In genomic region chr2:27767773-27768172, GRCm38 (mm10) we compare ENCODE assay signal across 10 mouse cellular contexts.
"Had no signal": no experiment of that assay in that cellular context is flagged by ENCODE, and none has a peak within 500 bp of the region (broad histone marks: within the 10 kb centered on the region; RNA-seq: fewer than 3 reads in every experiment).

No protein-coding gene starts in this region.

- H3K9me3 ChIP-seq: limb, embryonic 12.5 days; liver, embryonic 12.5 days; midbrain, embryonic 13.5 days had no signal

- H3K36me3 ChIP-seq: limb, embryonic 12.5 days; liver, embryonic 12.5 days; midbrain, embryonic 13.5 days had no signal

- H3K27ac ChIP-seq: layer of hippocampus, adult 2 months; limb, embryonic 12.5 days; liver, embryonic 12.5 days; midbrain, embryonic 13.5 days had no signal

- DNase-seq: kidney, adult 18-20 months; kidney, postnatal 10 days; kidney, postnatal 4 days; right cerebral cortex, adult 18-20 months; right cerebral cortex, postnatal 25 days; thymus, postnatal 36 days had no signal

- ATAC-seq: liver, embryonic 12.5 days; midbrain, embryonic 13.5 days had no signal

- H3K9ac ChIP-seq: limb, embryonic 12.5 days; liver, embryonic 12.5 days; midbrain, embryonic 13.5 days had no signal

- H3K4me2 ChIP-seq: limb, embryonic 12.5 days; liver, embryonic 12.5 days; midbrain, embryonic 13.5 days had no signal

- H3K27me3 ChIP-seq: limb, embryonic 12.5 days had no signal

- H3K4me3 ChIP-seq: layer of hippocampus, adult 2 months; limb, embryonic 12.5 days; liver, embryonic 12.5 days; midbrain, embryonic 13.5 days had no signal
